Mouse (Mus musculus) embryo, embryonic 10 days (tissue): ENCODE measurements at regions not wholly inside any gene's neighbourhood (a gene's known extent, or its start where the extent isn't known, plus 50 kb on each side); places are given as distances from the start of the nearest gene placed in this dataset.
A peak's percentile ranks its signal among the peaks of the same experiment; 100 is the strongest.

Experiments used
- DNase-seq: peaks from one replicate; pipeline ENCODE4 v3.0.0-alpha.2; 2015; ENCODE audit warnings: low spot score

DNA sequence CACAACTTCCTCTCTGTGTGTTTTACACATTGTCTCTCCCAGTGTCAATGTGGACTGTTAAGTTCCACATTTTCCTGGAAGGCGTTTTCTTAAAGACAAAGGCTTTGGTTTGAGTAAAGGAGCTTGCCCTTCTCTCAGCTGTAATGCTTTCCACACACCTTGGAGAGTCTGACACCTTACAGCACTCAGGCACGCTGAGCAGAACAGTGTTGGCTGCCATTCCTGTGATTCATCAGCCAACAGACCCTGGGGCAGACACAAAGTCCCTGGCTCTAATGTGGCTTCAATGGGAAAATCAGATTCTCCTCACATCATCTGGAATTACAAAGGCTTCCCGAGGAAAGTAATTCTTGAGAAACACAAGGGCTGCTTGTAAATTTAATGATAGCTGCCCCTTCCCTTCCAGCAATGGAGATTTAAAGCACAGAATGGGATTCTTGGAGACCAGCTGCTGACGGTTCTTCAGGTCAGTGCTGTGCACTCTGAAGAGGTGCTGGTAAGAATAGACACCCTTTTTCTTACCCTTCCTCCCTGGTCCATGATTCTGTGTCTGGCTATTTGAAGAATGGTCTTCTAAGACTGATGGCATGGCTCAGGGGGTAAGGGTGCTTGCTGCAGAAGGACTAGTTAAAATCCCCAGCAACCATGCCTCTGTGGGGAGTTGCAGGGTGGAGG is 468.4 kb upstream of the Nr2f2 start:
- no peak for DNase-seq

DNA sequence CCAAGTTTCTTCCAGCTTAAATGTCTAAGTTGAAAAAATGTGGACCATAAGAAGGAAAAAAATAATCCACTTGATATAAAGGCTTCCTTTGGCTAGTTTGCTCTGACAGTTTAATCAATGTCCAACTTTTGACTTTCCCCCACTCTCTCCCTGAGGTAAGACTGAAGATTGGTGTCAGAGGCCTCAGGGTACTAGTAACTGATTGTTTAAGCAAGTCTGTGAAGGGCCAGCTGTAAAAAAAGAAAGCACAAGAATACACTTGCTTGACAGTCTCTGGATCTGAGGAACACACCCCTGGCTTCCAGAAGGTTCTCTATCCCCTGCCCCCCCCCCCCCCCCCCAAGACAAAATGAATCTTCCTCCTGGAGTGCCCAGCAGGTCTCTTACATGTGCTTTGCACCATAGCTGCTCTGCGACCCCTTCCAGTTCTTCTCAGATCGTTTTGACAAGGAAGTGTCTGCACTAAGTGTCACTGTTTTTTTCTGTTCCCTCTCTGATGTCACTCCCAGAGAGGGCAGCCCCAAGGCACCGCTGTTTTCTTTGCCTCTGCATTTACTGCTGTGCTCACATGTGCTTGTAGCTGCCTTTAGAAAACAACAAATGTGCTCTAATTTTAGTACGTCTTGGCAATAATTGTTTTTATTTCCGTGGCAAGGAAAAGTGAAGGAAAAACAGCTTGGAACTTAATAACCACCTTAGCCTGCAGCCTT is 462.1 kb upstream of the Nr2f2 start:
- no peak for DNase-seq

GRCm38 (mm10) chr7:70826074-70826473 is 459.5 kb upstream of the Nr2f2 start:
- DNase-seq, result no peak

DNA sequence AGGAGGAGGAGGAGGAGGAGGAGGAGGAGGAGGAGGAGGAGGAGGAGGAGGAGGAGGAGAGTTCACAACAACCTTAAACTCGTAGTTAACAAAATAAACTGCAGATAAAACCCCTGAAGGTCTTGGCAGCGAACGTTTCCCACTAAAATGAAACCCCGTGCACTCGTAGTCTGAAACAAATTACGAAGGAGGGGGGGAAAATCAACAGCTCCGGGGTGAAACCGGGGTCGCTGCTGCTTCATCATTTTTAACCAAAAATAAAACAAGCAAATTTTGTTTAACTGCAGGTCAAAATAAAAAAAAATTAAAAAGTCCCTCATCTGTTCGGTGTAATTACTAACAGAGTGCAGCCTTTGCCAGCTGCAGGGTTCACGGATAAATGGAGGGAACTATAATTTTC is 456.5 kb upstream of the Nr2f2 start:
- peak; percentile 41 for DNase-seq

GRCm38 (mm10) chr7:70822310-70822821 is 455.8 kb upstream of the Nr2f2 start:
- DNase-seq, result no peak

GRCm38 (mm10) chr7:70821861-70822260 is 455.3 kb upstream of the Nr2f2 start:
- no peak for DNase-seq

- no peak for DNase-seq
Observed at GRCm38 (mm10) chr7:70817347-70817913, 450.9 kb upstream of the Nr2f2 start.

DNA sequence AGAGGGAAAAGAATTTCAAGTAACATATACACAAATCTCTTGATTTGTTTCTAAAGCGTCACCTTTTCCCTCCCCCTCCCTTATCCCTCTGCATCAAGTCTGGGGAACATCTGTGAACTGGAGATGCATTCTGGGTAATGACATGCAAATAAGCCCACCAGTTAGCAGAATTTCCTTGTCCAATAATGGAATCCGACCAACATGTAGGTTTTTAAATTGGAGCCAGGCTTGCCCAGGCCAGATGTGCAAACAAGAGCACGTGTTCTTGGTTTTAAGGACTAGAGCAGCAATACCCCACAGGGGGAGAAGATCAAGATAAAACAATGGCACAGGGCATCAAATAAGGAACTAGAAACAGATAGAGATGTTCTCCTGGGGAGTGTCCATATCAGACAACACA is 447.9 kb upstream of the Nr2f2 start:
- DNase-seq, result peak; percentile 48

GRCm38 (mm10) chr7:70813101-70813500 is 446.6 kb upstream of the Nr2f2 start:
- peak; percentile 44 for DNase-seq

- peak; percentile 33 for DNase-seq
Observed at GRCm38 (mm10) chr7:70810411-70811090, 444.0 kb upstream of the Nr2f2 start.

- no peak for DNase-seq
Observed at GRCm38 (mm10) chr7:70804281-70804680, 437.7 kb upstream of the Nr2f2 start.

DNA sequence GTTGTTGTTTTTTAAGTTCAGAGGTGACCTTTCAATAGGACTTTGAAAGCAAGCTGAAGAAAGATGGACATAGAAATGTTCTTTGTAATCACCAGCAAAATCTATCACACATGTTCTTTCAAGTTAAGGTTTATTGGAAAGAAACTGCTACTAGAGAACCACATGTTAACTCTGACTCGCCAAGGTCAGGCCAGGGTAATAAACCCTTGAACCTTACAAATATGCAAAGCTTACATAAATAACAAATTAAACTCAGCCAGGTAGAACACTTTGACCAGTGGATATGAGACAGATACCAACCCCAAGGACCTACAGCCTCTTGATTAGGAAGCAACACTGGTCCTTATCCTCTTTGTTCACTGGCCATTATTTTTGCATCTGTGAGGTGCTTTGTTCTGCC is 433.4 kb upstream of the Nr2f2 start:
- DNase-seq, result no peak

GRCm38 (mm10) chr7:70799031-70799766 is 432.7 kb upstream of the Nr2f2 start:
- no peak for DNase-seq

GRCm38 (mm10) chr7:70796038-70796760 is 429.7 kb upstream of the Nr2f2 start:
- DNase-seq, result peak; percentile 77

- DNase-seq, result peak; percentile 64
Observed at GRCm38 (mm10) chr7:70788902-70789796, 422.6 kb upstream of the Nr2f2 start.

DNA sequence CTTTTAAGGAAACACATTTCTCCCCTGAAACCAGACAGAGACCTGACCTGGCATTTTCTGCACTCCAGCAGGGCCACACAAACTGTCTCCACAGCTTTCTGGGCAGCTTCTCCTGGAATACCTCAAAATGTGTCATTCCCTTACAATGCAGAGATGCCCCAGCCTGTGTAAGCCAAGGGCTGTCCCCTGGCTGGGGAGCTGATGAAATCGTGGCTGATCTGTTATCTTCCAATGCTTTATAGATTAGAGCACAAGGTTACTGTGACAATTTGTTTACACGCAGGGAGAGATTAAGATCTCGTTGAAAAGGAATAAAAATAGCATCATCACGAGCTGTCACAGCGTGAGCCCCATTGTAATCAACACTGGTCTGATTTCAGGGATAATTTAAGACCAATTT is 421.4 kb upstream of the Nr2f2 start:
- no peak for DNase-seq

- DNase-seq, result no peak
Observed at GRCm38 (mm10) chr7:70780742-70781332, 414.3 kb upstream of the Nr2f2 start.

- DNase-seq, result peak; percentile 35
Observed at GRCm38 (mm10) chr7:70777763-70778162, 411.2 kb upstream of the Nr2f2 start.

- DNase-seq, result no peak
Observed at GRCm38 (mm10) chr7:70769655-70770054, 403.1 kb upstream of the Nr2f2 start.

DNA sequence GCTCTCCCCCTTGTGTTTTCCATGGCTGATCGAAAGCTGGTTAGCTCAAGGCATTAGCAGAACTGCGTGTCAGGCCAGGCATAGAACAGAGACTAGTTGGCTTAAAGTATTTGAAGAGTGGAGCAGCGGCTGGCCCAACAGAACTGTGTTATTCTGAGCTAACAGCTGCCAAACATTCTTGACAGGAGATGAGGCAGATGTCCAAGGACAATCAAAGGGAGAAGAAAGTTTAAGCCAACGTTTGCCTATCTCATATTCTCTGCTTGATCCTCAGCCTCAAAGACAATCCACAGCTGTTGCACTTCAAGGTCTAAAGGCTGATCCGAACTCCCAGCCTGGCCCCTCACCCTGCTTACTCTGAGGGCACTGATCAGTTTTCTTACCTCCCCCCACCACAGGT is 401.2 kb upstream of the Nr2f2 start:
- no peak for DNase-seq
